Mouse (Mus musculus) ES-E14 (cell line): ENCODE measurements around the gene Ttc22. TPM values are rescaled to one million over a fixed set of nuclear protein-coding genes. Genes with fewer than 3 reads are reported as not detected.

Experiments
- DNase-seq: peaks from one replicate; pipeline ENCODE4 v3.0.0-alpha.2; 2013; ENCODE audit warnings: low read depth, low spot score
- H3K27ac ChIP-seq: 2 replicates; pipeline ENCODE4 v1.5.1; 2012; ENCODE audit warnings: low read depth, mild to moderate bottlenecking, low read length, moderate library complexity, mixed read lengths; ENCODE audit not compliant: poor library complexity, insufficient read depth, severe bottlenecking
- H3K36me3 ChIP-seq: 2 replicates; pipeline ENCODE4 v1.6.1; 2012; ENCODE audit warnings: mild to moderate bottlenecking, low read length, moderate library complexity, mixed read lengths; ENCODE audit not compliant: control insufficient read depth, poor library complexity, insufficient read depth, severe bottlenecking
- H3K4me1 ChIP-seq, 2 experiments: fragments of 150-350 bp in 1 of 2; sonication (generic) in 1 of 2; 2 replicates each; pipeline ENCODE4 v1.6.1; 2012; ENCODE audit warnings: low read length in 2 of 2, mild to moderate bottlenecking in 1 of 2, mixed read lengths in 1 of 2; ENCODE audit not compliant: control insufficient read depth in 2 of 2, insufficient read depth in 2 of 2, poor library complexity in 1 of 2
- H3K4me3 ChIP-seq, 2 experiments: fragments of 150-350 bp in 1 of 2; sonication (generic) in 1 of 2; 2 replicates each; pipeline ENCODE4 v1.5.1; 2012; ENCODE audit warnings: low read length in 2 of 2, low read depth in 1 of 2, mild to moderate bottlenecking in 1 of 2, mixed read lengths in 1 of 2; ENCODE audit not compliant: insufficient read depth in 1 of 2, poor library complexity in 1 of 2, severe bottlenecking in 1 of 2
- H3K9ac ChIP-seq: 2 replicates; pipeline ENCODE4 v1.6.1; 2012; ENCODE audit warnings: low read depth, mild to moderate bottlenecking, low read length, mixed read lengths; ENCODE audit not compliant: poor library complexity, insufficient read depth, severe bottlenecking
- H3K9me3 ChIP-seq: fragments of 150-350 bp; sonication (generic); 2 replicates; pipeline ENCODE4 v1.6.1; 2012; ENCODE audit warnings: low read depth, mild to moderate bottlenecking, low read length; ENCODE audit not compliant: control insufficient read depth, insufficient read depth
- CHD2 ChIP-seq: IDR thresholded peaks from 2 replicates; pipeline ENCODE4 v1.6.1; 2014; ENCODE audit warnings: mild to moderate bottlenecking, low read depth, low read length, inconsistent platforms
- HCFC1 ChIP-seq: IDR thresholded peaks from 2 replicates; pipeline ENCODE4 v1.6.1; 2012; ENCODE audit warnings: low read length, inconsistent platforms, borderline replicate concordance; ENCODE audit not compliant: insufficient read depth
- MAFK ChIP-seq: IDR thresholded peaks from 2 replicates; pipeline ENCODE4 v1.6.1; 2014; ENCODE audit warnings: mild to moderate bottlenecking, low read depth, low read length, inconsistent platforms; ENCODE audit not compliant: insufficient read depth
- ZC3H11A ChIP-seq: IDR thresholded peaks from 2 replicates; pipeline ENCODE4 v1.6.1; 2012; ENCODE audit warnings: low read depth, mild to moderate bottlenecking, inconsistent platforms, low read length, borderline replicate concordance
- ZNF384 ChIP-seq: IDR thresholded peaks from 2 replicates; pipeline ENCODE4 v1.6.1; 2012; ENCODE audit warnings: low read depth, low read length, inconsistent platforms
- in situ Hi-C, 2 experiments: fragments of 600-800 bp; cut with MboI; formaldehyde crosslinking; loops; one replicate each; pipeline ENCODE4 v1.15.1; 2025; ENCODE audit warnings: low sequenced_read_pairs in 2 of 2, inconsistent platforms in 1 of 2; ENCODE audit not compliant: unreplicated experiment in 2 of 2
- total RNA-seq: library from RNA; depleted of rRNA; stranded (reverse); fragments of 300-350 nt; gene quantifications from 2 replicates; pipeline ENCODE4 v1.2.3, GENCODE M21; 2012

The Ttc22 gene
- total RNA-seq, 1 experiment = 0.09 TPM

DNA sequence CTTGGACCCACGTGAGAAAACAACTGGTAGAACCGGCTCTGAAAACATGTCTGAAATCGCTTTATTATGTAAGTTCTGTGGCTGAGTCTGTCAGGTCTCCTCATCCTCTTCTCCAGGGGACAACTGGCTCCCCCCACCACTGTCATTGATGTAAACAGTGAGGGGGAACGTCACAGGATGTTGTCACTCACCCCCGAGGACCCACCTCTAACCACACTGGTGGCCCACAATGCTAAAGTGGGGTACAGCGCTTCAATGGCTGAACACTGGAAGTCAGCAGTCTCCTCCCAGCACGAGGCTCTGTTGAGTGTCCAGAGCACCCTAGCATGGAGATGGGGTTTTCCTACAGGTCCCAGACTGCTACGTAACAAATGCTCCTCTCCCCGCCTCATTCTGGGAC, 31.4 kb upstream of the Ttc22 start:
- H3K4me1 ChIP-seq = peaks cover 3 to 38% of the 10 kb centered on the region in 2 experiments
- H3K9ac ChIP-seq = no peak overlapping the region
- in situ Hi-C loops = no loop called here
- H3K36me3 ChIP-seq = peaks cover 36% of the 10 kb centered on the region
- no peak for DNase-seq
- no peak overlapping the region for H3K27ac ChIP-seq
- TF ChIP-seq MAFK (no peak), HCFC1 (no peak), ZC3H11A (no peak), ZNF384 (no peak), CHD2 (no peak)
- H3K9me3 ChIP-seq = no peaks in the 10 kb centered on the region
- no peak overlapping the region for H3K4me3 ChIP-seq

DNA sequence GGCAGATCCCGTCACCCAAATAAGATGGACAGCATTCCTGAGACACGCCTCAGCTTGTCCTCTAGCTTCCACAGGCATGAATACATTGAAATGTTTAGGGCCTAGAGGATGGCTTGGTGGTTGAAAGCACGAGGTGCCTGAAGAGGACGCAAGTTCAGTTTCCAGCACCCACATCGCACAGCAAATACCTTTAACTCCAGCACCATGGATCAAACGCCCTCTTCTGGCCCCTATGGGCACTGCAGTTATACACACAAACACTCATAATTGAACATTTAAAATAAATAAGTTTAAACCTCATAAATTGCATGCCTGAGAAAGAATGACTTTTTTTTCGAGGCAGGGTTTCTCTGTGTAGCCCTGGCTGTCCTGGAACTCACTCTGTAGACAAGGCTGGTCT, 28.6 kb upstream of the Ttc22 start:
- TF ChIP-seq CHD2 = no peak
- no peak for TF ChIP-seq HCFC1
- TF ChIP-seq ZC3H11A = no peak
- no peak for TF ChIP-seq MAFK
- TF ChIP-seq ZNF384 = no peak

GRCm38 (mm10) chr4:106596200-106596599, 26.0 kb upstream of the Ttc22 start:
- no peak overlapping the region for H3K4me3 ChIP-seq
- no peak overlapping the region for H3K27ac ChIP-seq
- H3K9me3 ChIP-seq = no peaks in the 10 kb centered on the region
- TF ChIP-seq HCFC1 (no peak), ZC3H11A (no peak), MAFK (no peak), CHD2 (no peak), ZNF384 (no peak)
- DNase-seq = no peak
- in situ Hi-C loops = no loop called here
- H3K36me3 ChIP-seq = no peaks in the 10 kb centered on the region
- H3K4me1 ChIP-seq = peaks cover 0 to 5% of the 10 kb centered on the region in 2 experiments; a peak in 1 of 4 replicates
- no peak overlapping the region for H3K9ac ChIP-seq

More for the DNA sequence above, 28.6 kb upstream of the Ttc22 start:
- Histone ChIP-seq H3K4me3 (no peak overlapping the region), H3K36me3 (peaks cover 10% of the 10 kb centered on the region), H3K9me3 (no peaks in the 10 kb centered on the region), H3K9ac (no peak overlapping the region), H3K27ac (no peak overlapping the region), H3K4me1 (peaks cover 3 to 21% of the 10 kb centered on the region in 2 experiments)
- in situ Hi-C loops = no loop called here
- no peak for DNase-seq

GRCm38 (mm10) chr4:106597055-106597454, 25.2 kb upstream of the Ttc22 start:
- Histone ChIP-seq H3K27ac (no peak overlapping the region), H3K36me3 (no peaks in the 10 kb centered on the region), H3K4me3 (no peak overlapping the region), H3K9ac (no peak overlapping the region), H3K9me3 (no peaks in the 10 kb centered on the region), H3K4me1 (peaks cover 0 to 5% of the 10 kb centered on the region in 2 experiments; a peak in 1 of 4 replicates)
- in situ Hi-C loops = no loop called here
- no peak for TF ChIP-seq MAFK
- no peak for TF ChIP-seq ZC3H11A
- no peak for TF ChIP-seq ZNF384
- TF ChIP-seq HCFC1 = no peak
- TF ChIP-seq CHD2 = no peak
- DNase-seq = no peak

GRCm38 (mm10) chr4:106597741-106598140, 24.5 kb upstream of the Ttc22 start:
- peaks cover 0 to 5% of the 10 kb centered on the region in 2 experiments; a peak in 1 of 4 replicates for H3K4me1 ChIP-seq
- no peaks in the 10 kb centered on the region for H3K36me3 ChIP-seq
- no peak overlapping the region for H3K27ac ChIP-seq
- no peak for TF ChIP-seq ZC3H11A
- TF ChIP-seq HCFC1 = no peak
- TF ChIP-seq ZNF384 = no peak
- no peak for TF ChIP-seq CHD2
- no peak overlapping the region for H3K4me3 ChIP-seq
- no peaks in the 10 kb centered on the region for H3K9me3 ChIP-seq
- in situ Hi-C loops = no loop called here
- H3K9ac ChIP-seq = no peak overlapping the region
- DNase-seq = no peak
